Mouse (Mus musculus) MEL (cell line): ENCODE results near the gene Crim1. TPM values are rescaled to one million over a fixed set of nuclear protein-coding genes. Genes with fewer than 3 reads are reported as not detected.

ENCODE experiments used
- DNase-seq: peaks from one replicate; pipeline ENCODE4 v3.0.0; 2011; ENCODE audit warnings: low read depth, low spot score
- H3K27ac ChIP-seq: 2 replicates; pipeline ENCODE4 v1.5.1; 2012; ENCODE audit warnings: low read depth, mild to moderate bottlenecking, control low read depth, low read length, moderate library complexity; ENCODE audit not compliant: control insufficient read depth
- H3K27me3 ChIP-seq, 2 experiments: fragments of 150-350 bp in 1 of 2; sonication (generic) in 1 of 2; 2 replicates each; pipeline ENCODE4 v1.6.1; 2012; ENCODE audit warnings: low read length in 2 of 2, mild to moderate bottlenecking in 2 of 2, improper control_type of control experiment in 1 of 2, moderate library complexity in 1 of 2; ENCODE audit not compliant: insufficient read depth in 2 of 2, control insufficient read depth in 1 of 2
- H3K36me3 ChIP-seq, 2 experiments: 2 replicates each; pipeline ENCODE4 v1.6.1; 2012 to 2014; ENCODE audit warnings: low read length in 2 of 2, improper control_type of control experiment in 1 of 2, inconsistent platforms in 1 of 2, mild to moderate bottlenecking in 1 of 2; ENCODE audit not compliant: insufficient read depth in 2 of 2, control insufficient read depth in 1 of 2
- H3K4me1 ChIP-seq, 2 experiments: fragments of 150-350 bp in 1 of 2; sonication (generic) in 1 of 2; 2 replicates each; pipeline ENCODE4 v1.6.1; 2012; ENCODE audit warnings: low read length in 2 of 2, improper control_type of control experiment in 1 of 2, mild to moderate bottlenecking in 1 of 2; ENCODE audit not compliant: insufficient read depth in 2 of 2, control insufficient read depth in 1 of 2
- H3K4me3 ChIP-seq, 2 experiments: fragments of 150-350 bp in 1 of 2; sonication (generic) in 1 of 2; 2 replicates each; pipeline ENCODE4 v1.5.1; 2012; ENCODE audit warnings: low read depth in 2 of 2, low read length in 2 of 2, mild to moderate bottlenecking in 2 of 2, moderate library complexity in 2 of 2, control low read depth in 1 of 2, improper control_type of control experiment in 1 of 2; ENCODE audit not compliant: control insufficient read depth in 1 of 2, insufficient read depth in 1 of 2
- H3K79me2 ChIP-seq: 2 replicates; pipeline ENCODE4 v1.6.1; 2012; ENCODE audit warnings: mild to moderate bottlenecking, low read length, moderate library complexity; ENCODE audit not compliant: control insufficient read depth, poor library complexity, insufficient read depth
- H3K9ac ChIP-seq: 2 replicates; pipeline ENCODE4 v1.6.1; 2012; ENCODE audit warnings: low read depth, mild to moderate bottlenecking, control low read depth, low read length, moderate library complexity; ENCODE audit not compliant: control insufficient read depth, poor library complexity, severe bottlenecking
- H3K9me3 ChIP-seq: fragments of 150-350 bp; sonication (generic); replicated peaks from 2 replicates; pipeline ENCODE4 v1.6.1; 2012; ENCODE audit warnings: mild to moderate bottlenecking, low read length, improper control_type of control experiment, moderate library complexity; ENCODE audit not compliant: insufficient read depth
- CHD2 ChIP-seq: IDR thresholded peaks from 2 replicates; pipeline ENCODE4 v1.6.1; 2011; ENCODE audit warnings: low read length, improper control_type of control experiment
- CTCF ChIP-seq, 3 experiments: IDR thresholded peaks in 2 of 3; conservative IDR thresholded peaks in 1 of 3; 2 replicates each; pipeline ENCODE4 v1.5.1; 2011 to 2012; ENCODE audit warnings: low read length in 3 of 3, low read depth in 2 of 3, mild to moderate bottlenecking in 2 of 3, improper control_type of control experiment in 1 of 3, inconsistent platforms in 1 of 3, mixed read lengths in 1 of 3, moderate library complexity in 1 of 3; ENCODE audit not compliant: control insufficient read depth in 1 of 3, insufficient read depth in 1 of 3, poor library complexity in 1 of 3, severe bottlenecking in 1 of 3
- ELF1 ChIP-seq: IDR thresholded peaks from 2 replicates; pipeline ENCODE4 v1.6.1; 2014; ENCODE audit warnings: low read depth, mild to moderate bottlenecking, inconsistent platforms, low read length, improper control_type of control experiment, moderate library complexity
- EP300 ChIP-seq, 2 experiments: IDR thresholded peaks; 2 replicates each; pipeline ENCODE4 v1.6.1; 2011; ENCODE audit warnings: improper control_type of control experiment in 2 of 2, low read length in 2 of 2, low read depth in 1 of 2, mild to moderate bottlenecking in 1 of 2
- GATA1 ChIP-seq: IDR thresholded peaks from 2 replicates; pipeline ENCODE4 v1.6.1; 2011; ENCODE audit warnings: low read depth, low read length, improper control_type of control experiment
- HCFC1 ChIP-seq: IDR thresholded peaks from 2 replicates; pipeline ENCODE4 v1.6.1; 2012; ENCODE audit warnings: low read depth, mild to moderate bottlenecking, inconsistent platforms, low read length, improper control_type of control experiment, moderate library complexity
- JUND ChIP-seq: IDR thresholded peaks from 2 replicates; pipeline ENCODE4 v1.6.1; 2011; ENCODE audit warnings: low read depth, mild to moderate bottlenecking, improper control_type of control experiment, low read length
- KAT2A ChIP-seq: conservative IDR thresholded peaks from 2 replicates; pipeline ENCODE4 v1.6.1; 2012; ENCODE audit warnings: low read depth, low read length, improper control_type of control experiment, inconsistent platforms
- MEF2A ChIP-seq: IDR thresholded peaks from 2 replicates; pipeline ENCODE4 v1.6.1; 2014; ENCODE audit warnings: low read depth, mild to moderate bottlenecking, inconsistent platforms, low read length, improper control_type of control experiment; ENCODE audit not compliant: poor library complexity, insufficient replicate concordance, severe bottlenecking; ENCODE audit errors: extremely low read depth
- MXI1 ChIP-seq: IDR thresholded peaks from 2 replicates; pipeline ENCODE4 v1.6.1; 2011; ENCODE audit warnings: mild to moderate bottlenecking, low read depth, low read length, improper control_type of control experiment
- MYC ChIP-seq: IDR thresholded peaks from 2 replicates; pipeline ENCODE4 v1.6.1; 2011; ENCODE audit warnings: low read depth, mild to moderate bottlenecking, low read length, improper control_type of control experiment, moderate library complexity
- NELFE ChIP-seq: IDR thresholded peaks from 2 replicates; pipeline ENCODE4 v1.6.1; 2011; ENCODE audit warnings: low read depth, low read length, improper control_type of control experiment
- NRF1 ChIP-seq: IDR thresholded peaks from 2 replicates; pipeline ENCODE4 v1.6.1; 2014; ENCODE audit warnings: low read depth, mild to moderate bottlenecking, inconsistent platforms, low read length, improper control_type of control experiment, moderate library complexity; ENCODE audit not compliant: poor library complexity, insufficient read depth, severe bottlenecking
- POLR2A ChIP-seq, 2 experiments: IDR thresholded peaks; 2 replicates each; pipeline ENCODE4 v1.6.1; 2011 to 2012; ENCODE audit warnings: low read length in 2 of 2, mild to moderate bottlenecking in 2 of 2, control low read depth in 1 of 2, improper control_type of control experiment in 1 of 2, low read depth in 1 of 2, moderate library complexity in 1 of 2; ENCODE audit not compliant: control insufficient read depth in 1 of 2, insufficient read depth in 1 of 2, poor library complexity in 1 of 2
- RAD21 ChIP-seq: IDR thresholded peaks from 2 replicates; pipeline ENCODE4 v1.6.1; 2011; ENCODE audit warnings: mild to moderate bottlenecking, low read depth, low read length, improper control_type of control experiment
- SIN3A ChIP-seq: IDR thresholded peaks from 2 replicates; pipeline ENCODE4 v1.6.1; 2012; ENCODE audit warnings: low read length, improper control_type of control experiment, inconsistent platforms
- SMC3 ChIP-seq: IDR thresholded peaks from 2 replicates; pipeline ENCODE4 v1.6.1; 2011; ENCODE audit warnings: low read depth, low read length, improper control_type of control experiment
- TAL1 ChIP-seq: IDR thresholded peaks from 2 replicates; pipeline ENCODE4 v1.6.1; 2012; ENCODE audit warnings: mild to moderate bottlenecking, inconsistent platforms, low read length, moderate library complexity, mixed read lengths
- TCF12 ChIP-seq: IDR thresholded peaks from 2 replicates; pipeline ENCODE4 v1.6.1; 2014; ENCODE audit warnings: low read depth, mild to moderate bottlenecking, inconsistent platforms, low read length, improper control_type of control experiment, moderate library complexity
- USF1 ChIP-seq: IDR thresholded peaks from 2 replicates; pipeline ENCODE4 v1.6.1; 2014; ENCODE audit warnings: low read depth, mild to moderate bottlenecking, inconsistent platforms, low read length, improper control_type of control experiment, moderate library complexity
- ZMIZ1 ChIP-seq: IDR thresholded peaks from 2 replicates; pipeline ENCODE4 v1.6.1; 2012; ENCODE audit warnings: low read depth, mild to moderate bottlenecking, inconsistent platforms, low read length, improper control_type of control experiment, moderate library complexity
- ZNF384 ChIP-seq: IDR thresholded peaks from 2 replicates; pipeline ENCODE4 v1.6.1; 2012; ENCODE audit warnings: low read depth, mild to moderate bottlenecking, inconsistent platforms, low read length, improper control_type of control experiment
- polyA plus RNA-seq, 2 experiments: library from polyadenylated mRNA; stranded (reverse) in 1 of 2; unstranded in 1 of 2; fragments of >175 nt in 1 of 2; fragments of >200 nt in 1 of 2; gene quantifications; 2 replicates each; pipeline versions ENCODE4 v1.2.1 to v1.2.4; 2012; ENCODE audit warnings: low replicate concordance in 2 of 2, low read depth in 1 of 2; ENCODE audit not compliant: insufficient read length in 2 of 2, insufficient read depth in 1 of 2, missing spikeins in 1 of 2
- total RNA-seq: library from RNA; depleted of rRNA; stranded (reverse); fragments of 300-350 nt; gene quantifications from 2 replicates; pipeline ENCODE4 v1.2.3, GENCODE M21; 2012

The Crim1 gene
- total and polyA plus RNA-seq, 3 experiments, result not detected

DNA sequence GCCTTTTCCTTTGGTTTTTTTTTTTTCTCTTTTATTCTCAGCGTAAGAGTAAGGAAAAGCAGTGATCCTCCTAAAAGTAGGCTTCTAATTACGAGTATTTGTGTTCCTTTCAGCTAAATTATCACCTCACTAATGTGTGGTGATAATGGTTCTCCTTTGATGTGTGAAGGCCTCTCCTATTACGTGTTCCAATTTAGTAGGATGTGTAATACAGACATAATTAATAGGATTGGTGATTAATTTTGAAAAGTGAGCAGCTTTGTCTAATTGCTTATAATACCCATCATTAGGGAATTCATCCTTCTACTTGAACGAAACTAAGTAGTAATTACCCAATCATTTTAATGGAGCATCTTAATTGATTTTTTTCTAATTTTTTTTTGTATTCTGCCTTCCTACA is 157.7 kb downstream of the Crim1 start:
- Histone ChIP-seq H3K9me3 (no peaks in the 10 kb centered on the region), H3K79me2 (no peaks in the 10 kb centered on the region), H3K27me3 (no peaks in the 10 kb centered on the region), H3K9ac (no peak overlapping the region), H3K36me3 (no peaks in the 10 kb centered on the region), H3K4me1 (no peaks in the 10 kb centered on the region), H3K27ac (no peak overlapping the region), H3K4me3 (no peak overlapping the region)
- no peak for TF ChIP-seq RAD21
- no peak for TF ChIP-seq MXI1
- no peak for TF ChIP-seq GATA1
- TF ChIP-seq MYC, result no peak
- no peak for TF ChIP-seq CTCF (IDR thresholded peaks at IDR 0.05 in 2 of 3, conservative IDR thresholded peaks at IDR 0.05 in 1 of 3; ENCODE audit: control insufficient read depth in 1 of 3, insufficient read depth in 1 of 3, low read depth in 2 of 3, low read length in 3 of 3, poor library complexity in 1 of 3, severe bottlenecking in 1 of 3)
- no peak for TF ChIP-seq ZNF384
- no peak for TF ChIP-seq NRF1
- TF ChIP-seq JUND, result no peak
- no peak for TF ChIP-seq USF1
- no peak for TF ChIP-seq SMC3
- TF ChIP-seq TCF12, result no peak
- no peak for TF ChIP-seq TAL1
- no peak for TF ChIP-seq KAT2A
- TF ChIP-seq ELF1, result no peak
- no peak for TF ChIP-seq HCFC1
- TF ChIP-seq SIN3A, result no peak
- TF ChIP-seq MEF2A, result no peak
- DNase-seq, result no peak

DNA sequence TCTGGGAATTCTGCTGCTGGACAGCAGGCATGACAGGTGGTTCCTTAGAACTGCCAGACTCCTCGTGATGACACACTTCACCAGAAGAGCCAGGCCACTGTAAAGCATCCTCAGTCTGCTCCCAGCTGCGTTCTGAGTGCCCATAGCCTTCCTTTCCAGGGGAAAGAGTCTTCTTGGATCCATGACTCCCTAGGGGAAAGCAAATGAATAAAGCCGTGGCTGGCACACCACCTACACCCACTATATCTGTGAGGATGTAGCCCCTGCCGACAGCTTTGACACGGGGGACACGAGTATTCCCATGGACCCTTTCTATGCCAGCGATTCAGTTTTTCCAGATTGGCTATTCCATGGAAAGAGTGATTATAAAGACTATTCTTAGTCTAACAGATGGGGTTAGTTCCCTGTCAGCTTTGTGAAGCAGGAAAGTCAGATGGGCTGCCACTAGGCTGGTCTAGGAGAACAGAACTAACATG is 158.2 kb downstream of the Crim1 start:
- H3K4me3 ChIP-seq, result no peak overlapping the region
- no peaks in the 10 kb centered on the region for H3K79me2 ChIP-seq
- H3K9ac ChIP-seq, result no peak overlapping the region
- H3K27ac ChIP-seq, result no peak overlapping the region
- H3K36me3 ChIP-seq, result no peaks in the 10 kb centered on the region
- H3K9me3 ChIP-seq, result no peaks in the 10 kb centered on the region
- no peak for DNase-seq
- no peaks in the 10 kb centered on the region for H3K4me1 ChIP-seq
- H3K27me3 ChIP-seq, result no peaks in the 10 kb centered on the region
- no peak for TF ChIP-seq NRF1
- TF ChIP-seq NELFE, result no peak
- TF ChIP-seq CHD2, result no peak
- TF ChIP-seq EP300 (IDR thresholded peaks at IDR 0.05; ENCODE audit: low read depth in 1 of 2, low read length in 2 of 2), result no peak
- no peak for TF ChIP-seq ZMIZ1
- no peak for TF ChIP-seq POLR2A (IDR thresholded peaks at IDR 0.05; ENCODE audit: control insufficient read depth in 1 of 2, insufficient read depth in 1 of 2, low read depth in 1 of 2, low read length in 2 of 2, poor library complexity in 1 of 2)
- TF ChIP-seq HCFC1, result no peak
